Mouse (Mus musculus): ENCODE data around the gene Gls.

DNA sequence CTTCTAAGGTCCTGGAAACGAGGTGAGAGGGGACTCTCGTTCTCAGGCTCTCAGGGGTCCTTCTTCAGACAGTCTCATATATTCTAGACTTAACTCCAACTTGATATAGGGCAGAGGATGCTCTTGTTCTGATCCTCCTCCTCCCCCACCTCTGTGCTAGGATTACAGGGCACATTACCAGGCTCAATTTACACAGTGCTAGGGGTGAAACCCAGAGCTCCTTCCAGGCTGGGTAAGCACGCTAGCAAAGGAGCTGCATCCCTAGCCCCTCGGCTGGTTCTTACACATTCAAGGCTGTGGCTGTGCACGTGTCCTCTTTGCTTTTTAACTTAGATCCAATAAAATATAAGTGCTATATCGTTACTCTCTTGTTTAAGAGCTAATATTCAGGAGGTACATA, 20.4 kb upstream of the Gls start:
- TF ChIP-seq ZC3H11A (IDR thresholded peaks at IDR 0.05; ENCODE audit: borderline replicate concordance, low read depth, low read length) (no peak), ZNF384 (IDR thresholded peaks at IDR 0.05; ENCODE audit: low read depth, low read length) (no peak), MAFK (IDR thresholded peaks at IDR 0.05; ENCODE audit: insufficient read depth, low read depth, low read length) (no peak), CHD2 (IDR thresholded peaks at IDR 0.05; ENCODE audit: low read depth, low read length) (no peak), HCFC1 (IDR thresholded peaks at IDR 0.05; ENCODE audit: borderline replicate concordance, insufficient read depth, low read length) (no peak)
